Mouse (Mus musculus) gastrocnemius, postnatal 10 days (tissue): ENCODE measurements around the gene Pithd1. TPM values are rescaled to one million over a fixed set of nuclear protein-coding genes. Genes with fewer than 3 reads are reported as not detected.
"Not testable (repeated sequence)": the region's sequence is repeated elsewhere in the genome, so short reads cannot be mapped to it uniquely, and the experiment has no call there.

Source experiments
- DNase-seq: peaks from one replicate; pipeline ENCODE4 v3.0.0; 2021; ENCODE audit warnings: mixed read lengths
- total RNA-seq, 2 experiments: library from RNA; stranded (reverse); gene quantifications; 2 replicates each; pipeline ENCODE4 v1.2.3; 2021

Gene Pithd1
- total RNA-seq, 2 experiments from 2014 or later, result 22.0 to 23.5 TPM

GRCm38 (mm10) chr4:135987714-135988113, 650 bp upstream of the Pithd1 start:
- no peak for DNase-seq

- no peak for DNase-seq
Observed at GRCm38 (mm10) chr4:135986301-135986942, 642 bp downstream of the Pithd1 start.

- DNase-seq, result no peak
Observed at GRCm38 (mm10) chr4:135985769-135986168, 1.3 kb downstream of the Pithd1 start.

GRCm38 (mm10) chr4:135985193-135985592, 1.9 kb downstream of the Pithd1 start:
- DNase-seq, result no peak

GRCm38 (mm10) chr4:135984556-135984955, 2.5 kb downstream of the Pithd1 start:
- no peak for DNase-seq

- DNase-seq, result no peak
Observed at GRCm38 (mm10) chr4:135981524-135982063, 5.5 kb downstream of the Pithd1 start.

- DNase-seq, result not testable (repeated sequence)
Observed at GRCm38 (mm10) chr4:135980223-135980622, 6.8 kb downstream of the Pithd1 start.

GRCm38 (mm10) chr4:135976146-135976545, 10.9 kb downstream of the Pithd1 start:
- DNase-seq, result no peak

GRCm38 (mm10) chr4:135972911-135973811, 13.9 kb downstream of the Pithd1 start:
- no peak for DNase-seq

- peak; percentile 90 for DNase-seq
Observed at GRCm38 (mm10) chr4:135972556-135972906, 14.5 kb downstream of the Pithd1 start, which contains the start of gene Lypla2. Gene Lypla2, minus strand, starts transcription at chr4:135972626.

GRCm38 (mm10) chr4:135971805-135972555, 15.1 kb downstream of the Pithd1 start:
- DNase-seq, result no peak

- DNase-seq, result no peak
Observed at GRCm38 (mm10) chr4:135970585-135970984, 16.5 kb downstream of the Pithd1 start.

GRCm38 (mm10) chr4:135969070-135969750, 17.9 kb downstream of the Pithd1 start:
- DNase-seq, result no peak

GRCm38 (mm10) chr4:135968271-135968869, 18.7 kb downstream of the Pithd1 start:
- no peak for DNase-seq

GRCm38 (mm10) chr4:135967086-135967760, 19.8 kb downstream of the Pithd1 start:
- no peak for DNase-seq

- DNase-seq, result no peak
Observed at GRCm38 (mm10) chr4:135966283-135966682, 20.8 kb downstream of the Pithd1 start.

GRCm38 (mm10) chr4:135965113-135965512, 22.0 kb downstream of the Pithd1 start:
- DNase-seq, result no peak

GRCm38 (mm10) chr4:135964426-135964825, 22.6 kb downstream of the Pithd1 start:
- no peak for DNase-seq

- DNase-seq, result peak; percentile 90
Observed at GRCm38 (mm10) chr4:135963457-135964193, 23.4 kb downstream of the Pithd1 start, which contains the start of gene Gale. Gene Gale, plus strand, starts transcription at chr4:135963727.

GRCm38 (mm10) chr4:135962946-135963345, 24.1 kb downstream of the Pithd1 start:
- DNase-seq, result no peak
